Mouse (Mus musculus) right cerebral cortex, postnatal 36 days (tissue): ENCODE results near the gene Crabp1.
A peak's percentile ranks its signal among the peaks of the same experiment; 100 is the strongest.

Source experiments
- DNase-seq, 2 experiments: peaks; one replicate each; pipeline ENCODE4 v3.0.0; 2022; ENCODE audit warnings: low spot score in 2 of 2, mixed read lengths in 1 of 2

The Crabp1 gene

DNA sequence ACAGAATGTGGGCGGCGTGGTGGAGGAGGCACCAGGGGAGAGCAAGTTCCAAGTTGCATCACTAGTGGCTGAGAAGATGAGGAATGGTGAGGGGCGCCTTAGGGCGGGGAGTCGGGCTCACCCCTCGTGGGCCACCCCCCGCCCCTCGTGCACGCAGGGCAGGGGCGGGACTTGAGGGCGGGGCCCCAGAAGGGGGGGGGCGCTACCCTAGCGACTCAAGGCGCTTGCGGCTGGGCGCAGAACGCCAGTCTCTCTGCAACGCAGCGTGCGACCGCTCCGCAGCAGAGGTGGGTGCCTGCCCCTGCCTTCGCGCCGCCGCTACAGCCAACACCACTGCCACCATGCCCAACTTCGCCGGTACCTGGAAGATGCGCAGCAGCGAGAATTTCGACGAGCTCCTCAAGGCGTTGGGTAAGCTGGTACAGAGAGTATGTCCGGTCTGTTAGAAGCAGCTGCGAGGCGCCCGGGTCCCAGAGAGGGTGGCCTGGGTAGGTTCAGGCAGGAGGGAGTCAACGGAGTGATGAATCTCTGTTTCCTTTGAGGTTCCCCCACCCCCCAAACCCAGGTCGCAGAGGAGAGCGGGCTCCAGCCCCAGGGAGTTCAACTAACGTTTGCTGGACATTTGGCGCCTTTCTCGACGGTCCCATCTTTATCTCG lies at the start of gene Crabp1:
Gene Crabp1, plus strand, starts transcription at position 188 of the 657 bp plus-strand sequence.
- no peak for DNase-seq

DNA sequence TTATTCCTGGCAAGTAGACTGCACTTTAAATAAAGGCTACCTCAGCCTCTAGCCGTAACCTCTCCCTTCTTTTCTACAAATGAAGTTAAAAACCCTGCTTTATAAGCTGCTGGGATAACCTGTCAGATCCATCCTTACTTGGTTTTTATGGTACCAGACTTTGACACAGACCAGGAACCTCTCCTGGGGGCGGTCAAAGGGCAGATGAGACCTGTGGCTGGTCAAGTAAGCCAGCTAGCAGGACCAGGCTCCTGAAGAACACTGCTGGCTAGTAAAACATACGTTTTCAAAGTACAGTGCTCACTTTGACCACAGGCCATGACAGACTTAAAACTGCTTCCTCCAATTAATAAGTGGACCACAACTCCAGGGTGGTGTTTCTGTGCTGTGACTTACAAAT lies 48.8 kb upstream of the Crabp1 start:
- no peak for DNase-seq

DNA sequence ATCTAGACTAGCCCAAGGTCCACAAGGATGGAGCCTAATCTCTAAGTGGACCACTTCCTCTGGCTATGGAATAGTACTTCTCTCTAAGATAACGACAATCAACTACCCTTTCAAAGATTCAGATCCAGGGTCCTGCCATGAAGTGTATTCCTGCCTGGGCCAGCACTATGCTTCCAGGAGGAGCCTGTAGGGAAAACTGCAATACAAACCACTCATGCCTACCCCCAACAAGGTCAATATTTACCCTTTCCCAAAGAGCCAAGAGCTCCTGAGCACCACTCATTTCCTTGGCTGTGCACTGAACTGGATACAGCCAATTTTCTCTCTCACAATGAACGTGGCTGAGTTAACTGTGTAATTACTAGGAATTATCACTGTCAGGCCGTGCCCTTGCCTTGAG lies 47.0 kb upstream of the Crabp1 start:
- DNase-seq = no peak

DNA sequence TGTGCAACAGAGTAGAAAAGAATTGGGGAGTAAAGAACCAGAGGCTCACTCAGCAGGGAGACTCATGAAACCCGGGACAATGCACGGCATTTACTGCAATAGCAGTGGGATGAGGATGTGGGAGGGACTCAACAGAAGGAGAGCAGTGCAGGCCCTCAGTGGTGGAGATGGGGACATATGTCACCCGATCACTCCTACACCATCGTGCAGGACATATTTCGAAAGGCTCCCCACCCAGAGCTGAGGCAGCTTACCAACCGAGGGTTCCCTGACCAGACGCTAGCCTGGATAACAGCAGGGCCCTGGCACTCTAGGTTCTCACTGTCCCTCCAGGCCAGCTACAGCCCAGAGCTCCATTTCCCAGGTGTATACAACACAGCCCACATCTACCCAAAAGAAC lies 42.4 kb upstream of the Crabp1 start:
- DNase-seq = no peak

DNA sequence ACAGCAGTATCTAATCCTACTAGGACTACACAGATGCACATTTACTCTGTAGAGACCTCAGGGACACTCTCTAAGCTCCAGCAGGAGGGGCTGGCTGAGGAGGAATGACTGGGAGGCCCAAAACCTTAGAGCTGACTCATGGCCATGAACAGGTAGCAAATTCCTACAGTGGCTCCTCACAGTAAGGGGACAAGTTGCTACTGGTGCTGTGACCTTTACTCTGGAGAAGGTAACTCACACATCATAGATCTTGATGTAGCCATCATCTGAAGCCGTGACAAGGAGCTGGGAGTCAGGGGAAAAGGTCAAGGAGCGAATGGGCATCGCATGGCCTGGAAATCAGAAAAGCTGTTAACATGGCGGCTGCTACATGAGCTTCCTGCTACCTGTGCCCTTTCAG lies 42.0 kb upstream of the Crabp1 start:
- DNase-seq = no peak

DNA sequence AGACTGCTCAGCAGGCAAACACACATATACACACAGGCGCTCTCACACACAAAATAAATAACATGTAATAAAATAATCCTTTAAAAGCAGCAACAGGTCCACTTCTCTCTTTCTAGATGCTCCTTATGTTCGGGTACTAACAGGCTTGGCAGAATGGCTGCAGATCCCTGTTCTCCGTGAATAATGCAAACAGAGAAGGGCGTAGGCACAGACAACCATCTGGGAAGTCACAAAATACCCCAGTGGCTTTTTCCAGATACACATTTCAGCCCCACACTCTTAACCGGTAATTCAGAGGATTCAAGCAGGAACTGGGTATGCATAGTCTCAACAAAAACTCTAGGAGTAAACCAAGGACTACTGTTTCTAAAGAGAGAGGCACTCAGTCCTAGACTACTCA lies 38.2 kb upstream of the Crabp1 start:
- DNase-seq = no peak

DNA sequence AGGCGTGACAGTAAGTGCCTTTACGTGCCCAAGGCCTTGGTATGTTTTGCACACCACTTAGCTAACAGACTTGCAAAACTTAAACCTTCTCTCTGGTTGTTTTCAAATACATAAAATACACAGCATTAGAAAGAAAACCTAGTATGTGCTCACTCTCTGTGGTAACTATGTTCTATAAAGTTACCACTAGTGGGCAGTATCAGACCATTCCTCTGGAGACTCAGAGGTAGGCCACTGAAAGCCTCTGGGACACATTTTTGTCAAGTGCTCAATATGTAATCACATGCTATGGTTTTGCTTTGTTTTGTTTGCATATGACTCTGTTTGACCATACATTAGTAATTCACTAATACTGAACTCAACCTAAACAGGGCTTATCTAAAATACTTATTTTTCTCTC lies 32.4 kb upstream of the Crabp1 start:
- DNase-seq = no peak

DNA sequence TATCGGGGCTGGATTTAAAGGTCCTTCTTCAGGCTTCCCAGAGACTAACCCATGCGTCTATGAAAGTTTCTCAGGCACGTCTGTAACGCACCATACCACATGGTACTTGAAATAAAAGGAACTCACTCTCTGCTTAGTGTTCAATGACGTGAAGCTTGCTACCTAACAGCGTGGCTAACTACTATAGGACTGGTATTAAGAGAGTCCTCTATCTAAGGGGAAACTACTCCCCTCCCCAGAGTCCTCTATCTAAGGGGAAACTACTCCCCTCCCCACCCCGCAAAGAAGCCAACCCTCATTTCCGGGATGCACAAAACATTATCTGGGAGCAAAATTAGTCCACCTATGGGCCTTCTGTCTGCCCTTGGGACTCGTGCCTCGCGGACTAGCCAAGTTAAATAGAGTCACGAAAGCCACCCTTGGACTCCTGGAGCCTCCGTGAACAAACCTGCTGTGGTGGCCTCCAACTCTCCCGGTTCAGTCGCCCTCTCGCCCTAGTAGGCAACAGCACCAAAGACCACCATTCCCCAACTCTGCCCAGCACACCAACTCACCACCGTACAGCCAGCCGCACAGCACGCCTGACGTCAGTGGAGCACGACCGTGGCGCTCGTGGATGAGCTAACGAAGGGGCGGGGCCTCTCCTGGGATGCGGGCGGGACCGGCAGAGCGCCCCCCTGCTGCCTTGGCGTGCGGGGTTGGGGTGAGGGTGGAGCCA lies 30.5 kb upstream of the Crabp1 start, which contains the start of gene Wdr61:
Gene Wdr61, minus strand, starts transcription at position 599 of the 718 bp plus-strand sequence.
- DNase-seq = peak; percentile 95

DNA sequence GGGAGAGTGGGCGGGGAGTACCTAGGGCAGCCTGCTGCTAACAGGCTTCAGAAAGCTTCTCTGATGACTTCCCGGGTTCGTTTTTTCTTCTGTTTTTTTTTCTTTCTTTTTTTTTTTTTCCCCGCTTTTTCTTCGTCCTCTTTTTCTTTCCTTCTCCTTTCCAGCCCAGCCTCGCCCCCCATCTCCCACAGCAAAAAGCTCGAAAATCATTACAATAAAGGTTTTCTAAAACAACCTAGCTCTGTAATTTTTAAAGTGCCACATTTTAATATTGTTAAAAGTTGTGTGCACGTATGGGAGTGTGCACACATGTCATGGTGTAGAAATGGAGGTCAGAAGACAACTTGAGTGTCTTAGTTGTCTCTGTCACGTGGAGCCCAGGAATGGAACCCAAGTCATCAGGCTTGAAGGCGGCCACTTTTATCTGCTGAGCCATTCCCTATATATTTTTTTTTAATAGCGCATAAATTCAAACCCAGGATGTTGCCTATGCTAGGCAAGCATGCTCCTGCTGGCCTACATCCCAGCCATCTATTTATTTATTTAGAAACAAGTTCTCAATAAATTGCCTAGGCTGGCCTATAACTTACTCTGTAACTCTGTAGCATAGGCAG lies 29.8 kb upstream of the Crabp1 start:
- DNase-seq = no peak

DNA sequence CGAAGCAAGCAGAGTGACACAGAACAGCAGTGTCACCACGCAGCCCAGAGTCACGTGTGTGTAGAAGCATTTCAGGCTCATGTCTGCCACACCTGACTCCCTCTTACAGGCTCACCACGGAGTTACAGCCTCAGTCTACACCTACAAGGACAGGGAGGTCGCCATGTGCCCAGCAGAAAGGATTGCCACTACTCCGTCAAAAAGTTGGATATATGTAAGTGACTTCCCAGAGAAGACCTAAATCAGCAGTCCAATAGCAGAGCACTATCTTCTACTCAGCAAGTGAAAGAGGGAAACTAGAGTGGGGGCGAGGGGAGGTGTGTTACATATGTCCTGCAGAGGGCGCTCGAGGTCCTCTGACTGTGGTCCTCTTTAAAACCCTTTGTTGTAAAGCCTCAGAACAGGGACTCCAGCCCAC lies 28.3 kb upstream of the Crabp1 start:
- DNase-seq = no peak

DNA sequence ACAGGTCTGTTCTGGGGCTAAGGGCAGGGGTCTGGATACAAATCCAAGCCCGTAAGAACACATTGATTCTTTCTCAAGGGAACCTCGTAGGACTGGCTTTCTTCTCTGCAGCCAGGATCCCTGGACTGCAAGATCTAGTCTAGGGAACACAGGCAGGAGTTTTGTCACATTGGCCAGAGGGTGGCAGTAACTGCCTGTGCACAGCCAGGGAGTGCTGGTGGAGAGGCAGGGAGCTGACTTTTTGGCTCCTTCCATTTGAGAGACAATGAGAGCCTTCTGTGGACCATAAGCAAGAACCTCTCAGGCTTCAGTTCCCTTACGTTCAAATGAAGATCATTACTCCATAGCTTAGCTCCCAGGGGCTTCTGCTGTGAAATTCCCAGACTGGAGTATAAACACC lies 26.2 kb upstream of the Crabp1 start:
- peak in 1 of 2 experiments; percentile 14 for DNase-seq

DNA sequence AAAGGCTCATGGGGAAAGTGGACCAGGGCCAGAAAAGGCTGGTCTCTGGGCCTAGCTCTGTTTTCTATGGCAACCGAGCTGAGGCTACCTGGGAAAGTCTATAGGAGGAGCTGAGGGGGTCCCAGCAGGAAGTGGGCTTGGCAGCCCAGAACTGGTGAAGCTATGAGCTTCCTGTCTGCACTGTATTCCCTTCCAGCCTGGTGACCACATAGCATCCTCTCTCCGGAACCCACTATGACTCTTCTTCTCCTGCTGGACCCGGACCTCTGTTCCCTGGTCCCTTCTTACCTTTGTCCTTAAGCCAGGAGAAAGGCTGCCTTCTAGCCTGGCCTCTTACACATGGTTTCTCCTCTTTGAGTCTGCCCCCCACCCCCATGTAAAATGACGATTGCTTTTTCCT lies 20.7 kb upstream of the Crabp1 start:
- DNase-seq = no peak

DNA sequence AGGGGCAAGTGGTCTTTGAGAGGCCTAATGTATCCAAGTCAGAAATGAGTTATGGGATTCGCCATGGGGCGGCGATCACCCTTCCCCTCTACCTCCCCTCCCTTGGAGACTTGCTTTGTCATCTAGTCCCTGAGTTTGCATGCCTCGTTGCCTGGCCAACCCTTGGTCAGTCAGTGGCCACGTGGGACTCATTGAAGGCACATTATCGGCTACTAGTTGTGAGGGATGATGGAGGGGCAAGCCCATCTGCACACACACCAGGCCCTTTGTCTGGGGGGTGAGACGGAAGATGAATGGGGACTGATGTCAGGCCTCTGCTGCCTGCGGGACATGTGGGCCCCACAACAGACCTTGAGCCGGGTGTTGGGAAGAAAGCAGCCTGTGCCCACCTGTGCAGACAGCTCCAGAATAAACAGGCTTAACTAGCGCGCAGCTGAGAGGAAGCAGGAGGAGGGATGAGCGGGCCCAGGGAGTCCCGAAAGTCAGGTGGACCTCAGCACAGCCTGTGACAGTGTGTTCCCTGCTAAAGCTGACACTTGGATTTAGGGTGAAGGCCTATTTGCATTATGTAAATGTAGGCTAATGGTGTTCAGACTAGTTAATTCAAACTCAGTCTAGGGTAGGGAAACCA lies 18.7 kb upstream of the Crabp1 start:
- DNase-seq = no peak

DNA sequence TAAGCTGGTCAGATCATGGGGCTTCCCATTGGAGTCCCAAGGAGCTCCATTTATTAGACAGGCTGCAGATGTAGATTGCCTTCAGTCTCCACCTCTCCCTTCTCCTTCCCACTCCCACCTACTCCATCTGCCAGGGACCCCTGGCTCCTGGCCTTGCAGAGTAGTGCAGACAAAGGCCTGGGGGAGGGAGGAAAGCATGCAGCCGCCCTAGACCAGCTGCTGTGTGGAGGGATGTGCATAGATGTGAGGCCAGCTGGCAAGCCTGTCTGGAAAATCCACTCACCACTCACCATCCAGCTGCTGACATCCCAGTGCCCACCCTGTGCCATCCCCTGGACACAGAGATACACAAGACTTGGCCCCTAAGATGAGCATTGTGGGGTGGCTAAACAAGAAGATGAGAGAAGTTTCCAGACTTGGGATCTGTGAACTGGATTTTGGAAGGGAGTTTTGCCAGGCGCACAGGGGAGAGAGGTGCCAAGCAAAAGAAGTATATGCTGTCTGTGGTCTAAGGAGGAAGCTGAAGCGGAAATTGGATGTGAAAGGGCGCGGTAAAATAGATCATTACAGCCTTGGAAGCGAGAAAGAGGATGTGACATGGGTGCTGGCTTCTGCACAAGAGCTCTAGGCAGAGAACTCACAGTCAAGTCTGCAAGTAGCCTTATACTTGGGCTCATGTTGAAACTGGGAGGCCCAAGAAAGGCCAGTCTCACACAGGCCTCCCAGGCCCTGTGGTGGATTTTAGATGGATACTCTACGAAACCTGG lies 14.2 kb upstream of the Crabp1 start:
- DNase-seq = no peak

DNA sequence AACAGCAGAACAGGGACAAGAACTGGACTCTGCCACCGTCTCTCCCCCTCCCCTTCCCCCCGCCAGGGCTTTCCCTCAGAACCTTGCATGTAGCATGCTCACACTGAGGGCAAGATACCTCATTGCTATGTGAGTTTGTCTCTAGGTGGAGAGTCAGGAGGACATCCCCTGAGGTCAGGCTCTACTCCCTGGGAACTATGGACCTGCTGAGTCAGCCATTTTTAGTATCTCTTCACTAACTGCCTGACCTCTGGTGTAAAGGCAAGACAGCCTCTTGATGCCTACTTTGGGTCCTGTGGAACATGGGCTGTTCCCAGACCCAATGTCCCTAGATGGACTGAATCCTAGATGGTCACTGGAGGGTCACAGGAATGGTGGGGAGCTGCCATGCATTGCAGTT lies 12.9 kb upstream of the Crabp1 start:
- DNase-seq = no peak

DNA sequence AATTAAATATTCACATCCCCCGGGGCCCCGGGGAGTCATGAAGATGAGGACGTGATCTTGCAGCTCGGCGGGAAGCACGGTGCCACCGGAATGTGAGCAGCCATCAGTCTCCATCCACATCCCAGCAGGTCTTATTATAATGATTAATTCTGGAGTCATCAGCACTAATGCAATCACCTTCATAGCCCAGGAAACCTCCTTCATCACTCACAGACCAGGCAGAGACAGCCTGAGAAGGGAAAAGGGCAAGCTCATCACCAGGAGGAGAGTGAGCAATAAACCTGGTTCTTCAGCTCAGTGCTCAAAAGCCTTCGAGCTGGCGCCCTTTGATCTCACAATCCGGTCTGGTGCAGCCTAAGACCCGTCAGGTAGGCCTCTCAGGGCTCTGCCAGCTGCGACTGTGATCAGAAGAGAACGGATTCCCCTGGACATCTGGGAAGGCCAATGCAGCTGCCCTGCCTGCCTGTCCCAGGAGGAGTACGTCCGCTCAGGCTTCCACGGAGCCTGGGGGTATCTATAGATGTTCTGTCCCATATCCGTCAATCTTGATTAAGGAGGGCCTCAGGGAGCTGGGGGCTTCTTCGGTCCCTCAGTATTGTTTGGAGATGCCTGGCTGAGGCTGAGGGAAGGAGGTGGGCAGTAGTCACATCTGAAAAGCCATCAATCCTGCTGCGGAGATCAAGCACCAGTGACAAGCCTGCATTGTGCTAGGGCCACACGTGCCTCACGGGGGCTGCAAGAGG lies 12.2 kb upstream of the Crabp1 start:
- no peak for DNase-seq

DNA sequence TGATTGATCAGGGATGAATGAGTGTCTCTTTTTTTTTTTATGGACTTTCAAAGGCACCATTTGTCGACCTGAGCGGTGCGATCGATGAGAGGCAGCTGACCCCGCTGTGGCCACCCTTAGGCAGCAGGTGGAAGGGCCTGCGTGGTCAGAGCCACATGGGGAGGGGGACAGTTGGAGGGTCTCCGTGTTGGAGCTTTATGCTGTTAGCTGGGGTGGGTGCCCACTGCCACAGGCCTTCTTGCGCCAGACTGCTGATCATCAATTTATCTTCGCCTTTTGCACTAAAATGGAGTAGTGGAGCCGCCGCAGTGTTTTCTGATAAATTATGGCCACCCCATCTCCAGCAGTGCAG lies 11.6 kb upstream of the Crabp1 start:
- DNase-seq = no peak

DNA sequence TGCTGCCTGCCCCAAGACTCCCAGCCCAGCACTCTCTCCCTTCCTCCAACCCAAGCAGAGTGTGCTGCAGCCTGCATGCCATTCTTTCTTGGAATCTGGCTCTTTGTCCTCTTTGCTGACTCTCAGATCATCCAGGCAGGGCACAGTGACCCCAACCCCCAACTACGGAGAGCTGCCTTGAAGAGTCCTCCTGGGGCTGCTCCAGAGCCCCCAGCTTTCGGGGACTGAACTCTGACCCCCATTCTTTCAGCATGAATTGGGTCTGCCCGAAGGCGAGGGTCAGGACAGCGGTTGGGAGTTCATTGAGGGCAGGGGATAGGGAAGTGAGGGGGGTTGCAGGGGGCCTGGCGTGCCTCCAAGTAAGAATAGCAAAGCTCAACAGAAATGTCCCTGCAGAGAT lies 5.0 kb upstream of the Crabp1 start:
- DNase-seq = no peak

DNA sequence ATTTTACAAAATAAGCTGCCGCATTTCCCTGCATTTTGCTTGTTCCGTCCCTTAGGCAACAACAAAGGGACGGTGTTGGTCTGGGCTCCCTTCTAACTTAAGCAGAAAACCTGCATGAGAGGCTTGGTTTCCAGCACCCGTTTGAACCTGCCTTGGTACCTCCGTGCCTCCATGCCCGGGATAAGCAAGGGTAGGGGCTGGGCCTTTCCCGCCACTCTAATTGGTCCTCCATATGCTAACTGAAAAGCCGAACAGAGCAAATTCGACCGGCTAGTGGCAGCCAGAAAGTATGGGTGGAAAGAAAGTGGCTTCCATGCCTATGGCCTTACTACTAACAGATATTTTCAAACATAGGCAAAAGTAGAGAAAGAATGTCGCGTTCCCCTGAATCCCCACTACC lies 457 bp upstream of the Crabp1 start:
- no peak for DNase-seq

DNA sequence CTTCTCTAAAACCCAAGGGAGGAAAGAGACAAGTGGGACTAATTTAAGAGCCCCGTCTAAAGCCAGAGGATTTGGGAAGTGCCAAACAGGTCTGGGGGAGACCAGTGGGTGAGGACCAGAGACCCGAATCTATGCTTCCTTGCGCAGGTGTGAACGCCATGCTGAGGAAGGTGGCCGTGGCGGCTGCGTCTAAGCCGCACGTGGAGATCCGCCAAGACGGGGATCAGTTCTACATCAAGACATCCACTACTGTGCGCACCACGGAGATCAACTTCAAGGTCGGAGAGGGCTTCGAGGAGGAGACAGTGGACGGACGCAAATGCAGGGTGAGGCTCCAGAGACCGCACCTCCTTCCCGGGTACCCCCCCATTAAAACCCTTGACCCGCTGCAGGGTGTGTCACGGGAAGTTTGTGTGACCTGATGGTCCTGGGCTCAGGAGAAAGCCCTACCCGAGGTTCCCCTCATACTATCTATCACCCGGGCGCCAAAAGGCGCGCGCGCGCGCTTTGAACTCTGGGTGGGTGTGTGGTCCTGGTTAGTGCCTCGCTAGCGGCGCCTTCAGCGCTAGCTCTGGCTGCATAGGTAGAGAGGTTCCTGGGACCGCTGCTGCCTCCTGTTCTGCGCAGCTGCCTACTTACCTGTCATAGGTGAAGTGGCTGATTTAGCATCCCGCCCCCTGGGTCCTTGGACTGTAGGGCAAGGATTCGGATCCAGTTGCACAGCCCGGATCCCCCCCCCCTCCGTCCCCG lies 963 bp downstream of the Crabp1 start:
- no peak for DNase-seq
